Mouse (Mus musculus): Measurements from ENCODE around the gene Etd.
"Not testable (repeated sequence)": the region's sequence is repeated elsewhere in the genome, so short reads cannot be mapped to it uniquely, and the experiment has no call there.

Etd gene

DNA sequence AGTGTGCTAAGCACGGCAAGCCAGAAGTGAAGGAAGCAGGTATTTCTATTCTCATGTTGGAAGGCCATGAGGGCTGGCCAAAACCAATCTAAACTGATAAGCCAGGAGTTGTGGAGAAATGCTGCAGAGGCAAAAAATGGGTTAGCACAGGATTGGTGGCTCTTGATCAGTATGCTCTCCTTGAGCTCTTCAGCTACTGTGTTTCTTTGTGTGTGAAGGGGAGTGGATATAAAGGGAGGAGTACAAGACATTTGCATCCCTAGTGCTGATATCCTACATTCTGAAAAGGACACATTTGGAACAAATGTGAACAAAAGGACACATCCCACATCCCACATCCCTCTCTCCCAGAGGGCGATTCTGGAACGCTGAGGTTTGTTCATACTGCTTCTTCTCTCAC is at the start of gene Etd:
Gene Etd, plus strand, starts transcription at position 301 of the 400 bp plus-strand sequence.
- no peak for DNase-seq (ENCODE audit: low read depth)

DNA sequence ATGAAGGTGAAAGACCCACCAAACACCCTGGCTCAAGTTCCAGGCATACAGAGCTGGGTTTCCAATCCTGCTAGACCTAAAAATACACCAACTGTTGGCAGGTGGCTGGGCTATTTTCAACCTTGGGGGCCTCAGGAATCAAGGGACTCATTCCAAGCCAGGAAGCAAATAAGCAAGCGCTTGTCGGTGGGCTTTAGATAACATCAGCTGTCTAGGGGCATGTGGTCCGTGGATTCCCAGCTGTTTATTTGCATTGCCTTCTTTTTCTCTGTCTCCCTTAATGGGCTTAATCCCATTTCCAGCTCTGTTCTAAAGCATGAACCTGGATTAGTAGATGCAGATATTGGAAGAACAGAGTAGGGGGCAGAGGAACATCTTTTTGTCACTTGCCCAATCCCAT is 48.4 kb upstream of the Etd start:
- DNase-seq (ENCODE audit: low read depth) = no peak

DNA sequence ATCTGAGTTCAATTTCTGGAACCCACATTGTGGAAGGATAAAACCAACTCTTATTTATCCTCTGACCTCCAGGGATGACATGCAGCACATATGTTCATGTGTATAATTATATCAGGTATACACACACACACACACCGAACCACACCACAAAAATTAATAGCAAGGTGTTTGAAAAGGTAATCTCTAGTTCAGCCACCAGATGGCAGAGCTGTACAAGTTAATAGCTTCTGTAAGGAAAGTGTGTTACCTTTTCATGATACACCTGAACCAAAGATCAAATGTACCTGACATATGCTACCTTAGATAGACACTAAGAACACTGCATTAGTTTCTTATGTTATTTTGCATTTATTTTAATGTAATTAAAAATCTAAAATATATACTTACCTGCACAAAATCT is 1.8 kb upstream of the Etd start:
- peak; percentile 4 for DNase-seq (ENCODE audit: low read depth)

GRCm38 (mm10) chrX:53459573-53459972 is 24.9 kb downstream of the Etd start:
- no peak for DNase-seq (ENCODE audit: low read depth)

- not testable (repeated sequence) for DNase-seq (ENCODE audit: low read depth)
These were observed 29.5 kb downstream of the Etd start for GRCm38 (mm10) chrX:53464194-53464593.
